Mouse (Mus musculus): ENCODE results near the gene Rpl10-ps3. TPM values are rescaled to one million over a fixed set of nuclear protein-coding genes. Genes with fewer than 3 reads are reported as not detected.

Gene Rpl10-ps3
- 110 and 119 TPM in 2 replicates for polyA plus RNA-seq (2016; fragmentation: Nextera tagmentation; extraction: Ambion mirVana)

DNA sequence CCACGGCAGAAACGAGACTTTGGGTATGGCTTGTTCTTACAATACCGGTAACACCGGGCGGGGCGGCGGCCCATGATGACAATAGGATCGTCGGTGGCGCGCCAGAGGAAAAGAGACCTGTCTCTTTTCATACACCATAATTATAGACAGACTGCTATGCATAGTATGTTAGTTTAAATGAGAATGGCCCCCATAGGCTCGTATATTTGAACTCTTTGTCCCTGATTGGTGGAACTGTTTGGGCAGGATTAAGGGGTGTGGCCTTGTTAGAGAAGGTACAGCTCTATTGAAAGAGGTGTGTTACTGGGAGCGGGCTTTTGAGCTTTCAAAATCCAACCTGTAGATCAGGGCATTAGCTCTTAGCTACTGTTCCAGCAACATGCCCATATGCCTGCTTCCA, at the start of gene Rpl10-ps3:
Rpl10-ps3 (minus strand) TSS at position 101 of the 400 bp plus-strand sequence.
- 96% methylated on average over 11 of the region's 13 CpGs for WGBS

DNA sequence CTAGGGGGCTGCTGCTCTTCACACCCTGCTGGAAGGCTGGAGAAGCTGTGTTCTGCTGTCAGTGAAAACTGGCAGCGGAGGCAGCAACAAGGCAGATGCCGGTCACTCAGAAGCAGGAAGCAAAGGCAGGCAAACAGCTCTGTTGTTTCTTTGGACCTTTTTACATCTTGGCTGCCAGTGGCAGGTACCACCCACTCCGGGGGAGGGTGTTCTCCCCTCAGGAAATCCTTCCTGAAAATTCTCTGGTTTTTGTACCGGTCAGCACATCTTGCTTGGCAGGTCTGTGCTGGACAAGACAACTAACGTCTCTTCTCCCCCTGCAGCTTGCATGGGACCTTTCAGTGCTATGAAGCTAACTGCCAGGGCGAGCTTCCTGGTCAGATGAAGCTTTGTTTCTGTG, 30.8 kb upstream of the Rpl10-ps3 start:
- 82% methylated on average over 6 of the region's 6 CpGs for WGBS
- Histone ChIP-seq H3K4me3 (replicated peaks) (no peak overlapping the region), H3K9me3 (no peaks in the 10 kb centered on the region), H3K27ac (no peak overlapping the region), H3K4me2 (no peak overlapping the region), H3K9ac (no peak overlapping the region), H3K36me3 (replicated peaks) (no peaks in the 10 kb centered on the region), H3K27me3 (no peaks in the 10 kb centered on the region), H3K4me1 (no peaks in the 10 kb centered on the region; the same call in 1 of the 2 replicates)
- no peak for ATAC-seq (ENCODE audit: low FRiP score)

More for the DNA sequence above, at the start of gene Rpl10-ps3:
- Histone ChIP-seq H3K4me1 (no peaks in the 10 kb centered on the region), H3K4me2 (no peak within 1 kb of the TSS), H3K27ac (no peak within 1 kb of the TSS), H3K27me3 (no peaks in the 10 kb centered on the region), H3K9me3 (no peaks in the 10 kb centered on the region), H3K36me3 (replicated peaks) (no peaks in the 10 kb centered on the region), H3K9ac (no peak within 1 kb of the TSS), H3K4me3 (replicated peaks) (no peak within 1 kb of the TSS)
- ATAC-seq (ENCODE audit: low FRiP score): no peak

DNA sequence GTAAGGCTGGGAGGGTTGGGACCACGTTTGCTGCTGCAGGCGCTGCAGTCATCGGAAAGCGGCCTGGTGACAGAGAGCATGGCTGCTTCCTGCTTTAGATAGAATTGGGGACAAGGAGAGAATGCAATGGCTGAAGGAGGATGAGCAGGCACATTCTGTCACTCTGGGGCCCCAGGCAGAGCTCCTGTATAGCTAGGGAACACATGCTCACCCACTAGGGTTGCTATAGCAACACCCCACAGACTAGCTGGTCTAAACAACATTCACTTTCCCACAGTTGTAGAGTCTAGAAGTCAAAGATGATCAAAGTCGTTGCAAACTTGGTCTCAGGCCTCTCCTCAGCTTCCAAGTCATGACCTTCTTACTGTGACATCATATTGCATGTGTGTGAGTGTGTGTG, 29.9 kb upstream of the Rpl10-ps3 start:
- H3K4me2 ChIP-seq: no peak overlapping the region
- 85% methylated on average over 5 of the region's 5 CpGs for WGBS
- no peaks in the 10 kb centered on the region for H3K27me3 ChIP-seq
- no peak overlapping the region for H3K4me3 ChIP-seq (replicated peaks)
- no peaks in the 10 kb centered on the region for H3K36me3 ChIP-seq (replicated peaks)
- ATAC-seq (ENCODE audit: low FRiP score): no peak
- H3K9ac ChIP-seq: no peak overlapping the region
- no peak overlapping the region for H3K27ac ChIP-seq
- H3K4me1 ChIP-seq: no peaks in the 10 kb centered on the region; the same call in 1 of the 2 replicates
- H3K9me3 ChIP-seq: no peaks in the 10 kb centered on the region

DNA sequence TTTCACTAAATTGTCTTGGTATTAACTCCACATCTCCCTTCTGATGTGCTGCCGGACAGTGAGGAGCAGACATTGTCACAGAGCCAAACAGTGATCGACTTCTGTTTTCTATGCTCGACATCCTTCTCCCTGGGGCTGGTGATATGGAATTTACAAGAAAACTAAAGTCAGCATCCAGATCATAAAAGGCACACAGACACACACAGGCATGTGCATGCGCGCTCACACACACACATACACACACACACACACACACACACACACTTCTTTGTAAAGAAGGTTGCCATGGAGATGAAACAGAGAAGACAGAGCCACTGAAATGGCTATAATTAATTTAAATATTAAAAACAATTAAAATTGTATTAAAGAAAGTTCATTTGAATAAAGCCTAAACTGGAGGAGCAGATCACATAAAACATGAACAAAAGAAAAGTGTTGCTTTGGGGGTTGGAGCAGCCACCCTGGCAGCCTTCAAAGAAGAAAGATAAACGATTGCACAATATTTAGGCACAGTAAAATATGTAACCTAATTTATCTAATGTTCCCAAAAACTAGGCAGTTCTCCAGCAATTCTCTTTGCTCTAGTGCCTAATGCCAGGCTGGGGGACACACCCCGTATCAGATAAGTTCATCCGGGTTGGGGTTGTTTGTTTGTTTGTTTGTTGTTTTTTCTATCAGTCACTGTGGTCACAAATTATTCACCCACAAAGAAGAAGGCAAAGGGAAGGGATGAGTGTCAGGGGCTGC, 24.0 kb upstream of the Rpl10-ps3 start:
- Histone ChIP-seq H3K36me3 (replicated peaks) (no peaks in the 10 kb centered on the region), H3K4me2 (no peak overlapping the region), H3K9me3 (no peaks in the 10 kb centered on the region), H3K27me3 (no peaks in the 10 kb centered on the region), H3K4me3 (replicated peaks) (no peak overlapping the region), H3K4me1 (no peaks in the 10 kb centered on the region), H3K9ac (no peak overlapping the region), H3K27ac (no peak overlapping the region)
- no peak for ATAC-seq (ENCODE audit: low FRiP score)
- 84% methylated on average over 8 of the region's 8 CpGs for WGBS

DNA sequence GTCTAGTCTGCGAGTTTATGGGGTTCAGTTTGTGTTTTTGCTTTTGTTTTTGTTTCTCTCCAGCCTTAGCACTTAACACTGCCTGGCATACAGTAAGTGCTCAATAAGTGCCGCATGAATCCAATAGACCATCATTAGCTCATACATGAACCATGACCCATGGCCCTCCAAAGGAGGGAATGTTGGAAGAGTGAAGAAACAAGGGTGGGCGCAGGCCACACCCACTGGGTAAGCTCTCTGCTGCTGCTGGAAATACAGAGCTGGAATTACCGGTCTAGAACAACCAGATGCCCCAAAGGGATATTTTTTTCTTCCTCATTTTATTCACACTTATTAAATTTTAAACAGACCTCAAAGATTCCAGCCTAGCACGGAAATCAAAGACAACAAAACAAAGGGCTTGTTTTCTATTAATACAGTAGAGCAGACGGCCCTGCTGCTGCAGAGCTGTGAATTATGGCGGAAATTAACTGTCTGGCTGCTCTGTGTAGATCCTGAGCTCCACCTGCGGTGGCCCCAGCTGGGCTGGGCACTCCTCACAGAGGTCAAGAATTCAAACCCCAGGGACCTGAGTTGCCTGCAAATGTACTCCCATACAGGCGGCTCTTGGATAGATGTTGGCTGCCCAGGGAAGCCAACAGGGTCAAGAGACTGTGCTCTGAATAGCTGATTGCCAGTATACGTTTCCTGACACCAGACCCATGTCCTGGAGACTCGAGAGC, 20.5 kb upstream of the Rpl10-ps3 start:
- 66% methylated on average over 11 of the region's 11 CpGs for WGBS
- H3K27ac ChIP-seq: no peak overlapping the region

DNA sequence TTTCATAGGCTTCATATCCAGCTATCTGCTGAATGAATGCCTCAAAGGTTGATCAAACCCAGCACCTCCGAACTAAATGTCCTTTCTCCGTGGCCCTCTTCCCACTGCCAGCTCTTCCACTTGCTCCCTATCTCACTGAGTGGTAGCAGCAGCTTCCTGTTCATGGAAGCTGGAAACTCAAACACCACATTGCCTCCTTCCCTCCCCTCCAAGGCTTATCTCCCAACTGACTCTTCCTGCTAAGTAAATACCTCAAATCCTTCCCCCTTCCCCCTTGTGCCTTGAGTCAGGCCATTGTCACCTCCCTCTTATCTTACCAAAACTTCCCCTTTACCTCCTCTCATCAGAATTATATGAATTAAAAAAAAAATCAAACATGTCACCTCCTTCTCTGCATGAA, 19.2 kb upstream of the Rpl10-ps3 start:
- no peaks in the 10 kb centered on the region for H3K36me3 ChIP-seq (replicated peaks)
- H3K4me2 ChIP-seq: no peak overlapping the region
- no peak overlapping the region for H3K27ac ChIP-seq
- peaks cover 3% of the 10 kb centered on the region; the same call in 1 of the 2 replicates for H3K27me3 ChIP-seq
- WGBS: 89% methylated on average over 2 of the region's 2 CpGs
- no peak for ATAC-seq (ENCODE audit: low FRiP score)
- H3K9ac ChIP-seq: no peak overlapping the region
- H3K9me3 ChIP-seq: no peaks in the 10 kb centered on the region
- H3K4me1 ChIP-seq: no peaks in the 10 kb centered on the region
- H3K4me3 ChIP-seq (replicated peaks): no peak overlapping the region

More for the DNA sequence above, 20.5 kb upstream of the Rpl10-ps3 start:
- Histone ChIP-seq H3K9me3 (no peaks in the 10 kb centered on the region), H3K4me1 (no peaks in the 10 kb centered on the region), H3K4me2 (no peak overlapping the region), H3K36me3 (replicated peaks) (no peaks in the 10 kb centered on the region), H3K9ac (no peak overlapping the region), H3K4me3 (replicated peaks) (no peak overlapping the region), H3K27me3 (peaks cover 1% of the 10 kb centered on the region; the same call in 1 of the 2 replicates)
- no peak for ATAC-seq (ENCODE audit: low FRiP score)

DNA sequence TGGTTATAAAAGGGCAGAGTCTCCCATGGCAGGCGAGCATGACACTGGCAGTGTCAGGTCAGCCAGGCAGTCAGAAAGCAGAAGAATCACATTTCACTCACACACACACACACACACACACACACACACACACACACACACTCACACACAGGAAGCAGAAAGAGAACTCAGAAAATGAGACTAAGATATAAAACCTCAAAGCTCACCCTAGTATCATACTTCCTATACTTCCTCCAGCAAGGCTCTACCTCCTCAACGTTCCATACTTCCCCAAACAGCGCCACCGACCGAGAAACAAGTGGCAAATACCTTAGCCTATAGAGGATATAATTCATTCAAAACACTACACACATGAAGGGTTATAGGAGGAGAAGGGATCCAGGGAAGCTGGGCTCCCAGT, 18.5 kb upstream of the Rpl10-ps3 start:
- Histone ChIP-seq H3K9me3 (no peaks in the 10 kb centered on the region), H3K9ac (no peak overlapping the region), H3K4me2 (no peak overlapping the region), H3K27ac (no peak overlapping the region), H3K4me3 (replicated peaks) (no peak overlapping the region), H3K36me3 (replicated peaks) (no peaks in the 10 kb centered on the region), H3K4me1 (no peaks in the 10 kb centered on the region), H3K27me3 (peaks cover 3% of the 10 kb centered on the region; the same call in 1 of the 2 replicates)
- ATAC-seq (ENCODE audit: low FRiP score): no peak
- WGBS: 78% methylated on average over 5 of the region's 5 CpGs

DNA sequence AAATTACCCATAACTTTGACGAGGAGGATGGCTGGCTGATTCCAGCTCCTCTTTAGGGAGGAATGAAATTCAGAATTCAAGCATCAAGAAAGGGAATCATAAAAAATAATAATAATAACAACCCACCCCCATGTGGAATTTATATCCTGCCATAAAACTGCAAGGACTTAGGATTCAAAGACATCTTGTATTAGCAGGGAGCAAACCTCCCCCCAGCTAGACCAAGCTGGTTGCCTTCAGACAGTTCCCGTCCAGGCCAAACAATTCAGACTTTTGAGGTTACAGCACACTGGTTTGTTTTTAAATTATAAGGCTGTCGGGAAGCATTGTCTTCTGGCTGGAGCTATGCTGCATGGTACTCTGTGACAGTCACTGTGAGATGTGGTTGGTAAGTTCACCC, 17.8 kb upstream of the Rpl10-ps3 start:
- Histone ChIP-seq H3K9me3 (no peaks in the 10 kb centered on the region), H3K36me3 (replicated peaks) (no peaks in the 10 kb centered on the region), H3K4me3 (replicated peaks) (no peak overlapping the region), H3K27me3 (peaks cover 3% of the 10 kb centered on the region; the same call in 1 of the 2 replicates), H3K27ac (no peak overlapping the region), H3K9ac (no peak overlapping the region), H3K4me1 (no peaks in the 10 kb centered on the region), H3K4me2 (no peak overlapping the region)
- WGBS: 79% methylated on average over 3 of the region's 3 CpGs
- no peak for ATAC-seq (ENCODE audit: low FRiP score)

DNA sequence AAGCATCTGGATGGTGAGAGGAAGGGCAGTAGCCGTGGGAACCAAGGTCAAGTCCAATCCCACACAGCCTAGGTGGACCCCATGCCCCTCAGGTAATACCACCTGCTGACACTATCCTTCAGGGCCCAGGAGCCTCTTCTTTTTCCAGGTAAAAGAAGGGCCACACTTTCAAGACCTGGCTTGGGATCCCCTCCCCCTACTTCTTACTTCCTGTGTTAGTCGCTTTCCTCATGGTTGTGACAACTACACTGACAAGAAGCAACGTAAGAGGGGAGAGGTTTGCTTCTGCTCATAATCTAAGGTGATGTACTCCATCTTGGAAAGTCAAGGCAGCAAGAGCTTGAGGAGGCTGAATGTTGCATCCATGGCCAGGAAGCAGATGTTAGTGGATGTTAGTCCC, 15.6 kb upstream of the Rpl10-ps3 start:
- no peaks in the 10 kb centered on the region for H3K4me1 ChIP-seq
- no peak overlapping the region for H3K4me3 ChIP-seq (replicated peaks)
- no peaks in the 10 kb centered on the region for H3K36me3 ChIP-seq (replicated peaks)
- H3K27ac ChIP-seq: no peak overlapping the region
- no peaks in the 10 kb centered on the region for H3K9me3 ChIP-seq
- WGBS: 77% methylated on average over 3 of the region's 3 CpGs
- ATAC-seq (ENCODE audit: low FRiP score): no peak
- H3K27me3 ChIP-seq: peaks cover 3% of the 10 kb centered on the region; the same call in 1 of the 2 replicates
- H3K9ac ChIP-seq: no peak overlapping the region
- no peak overlapping the region for H3K4me2 ChIP-seq

DNA sequence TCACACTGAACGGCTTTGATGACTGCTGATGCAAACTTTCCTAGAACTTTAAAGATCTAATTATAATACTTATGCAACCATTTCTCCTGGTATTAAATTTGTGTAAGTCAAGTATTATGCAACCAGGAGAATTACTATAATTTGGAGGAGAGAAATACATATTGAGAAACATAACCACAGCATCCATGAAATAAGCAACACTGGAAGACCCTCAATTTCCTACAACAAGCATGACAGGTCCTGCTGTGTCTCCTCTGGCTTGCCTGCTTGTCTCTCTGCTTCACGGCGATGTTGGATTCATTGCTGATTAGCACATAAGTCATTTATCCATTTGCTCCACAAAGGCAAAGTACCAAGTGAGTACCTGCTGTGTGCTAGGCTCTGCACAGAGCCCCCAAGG, 12.6 kb upstream of the Rpl10-ps3 start:
- no peaks in the 10 kb centered on the region for H3K36me3 ChIP-seq (replicated peaks)
- no peak overlapping the region for H3K4me3 ChIP-seq (replicated peaks)
- no peaks in the 10 kb centered on the region for H3K9me3 ChIP-seq
- no peaks in the 10 kb centered on the region for H3K4me1 ChIP-seq
- H3K9ac ChIP-seq: no peak overlapping the region
- 81% methylated on average over 3 of the region's 3 CpGs for WGBS
- no peak overlapping the region for H3K4me2 ChIP-seq
- ATAC-seq (ENCODE audit: low FRiP score): no peak
- peaks cover 3% of the 10 kb centered on the region; the same call in 1 of the 2 replicates for H3K27me3 ChIP-seq
- no peak overlapping the region for H3K27ac ChIP-seq

DNA sequence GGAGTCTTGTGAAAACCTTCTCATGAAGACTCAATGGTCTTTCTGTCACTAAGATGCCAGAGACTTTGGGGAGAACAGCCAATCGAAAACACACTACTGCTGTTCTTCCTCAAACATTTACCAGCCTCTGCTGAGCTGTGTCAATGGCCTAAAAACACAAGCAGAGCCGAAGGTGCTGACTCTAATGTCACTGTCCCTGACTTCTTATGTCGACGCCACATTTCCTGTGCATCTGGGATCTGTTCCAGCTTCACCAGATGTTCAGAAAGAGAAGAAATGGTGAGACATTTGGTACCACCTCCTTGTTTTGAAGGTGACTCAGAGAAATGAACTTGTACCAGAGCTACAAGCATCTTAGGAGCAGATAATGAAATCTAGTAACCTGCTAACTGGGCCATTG, 7.0 kb upstream of the Rpl10-ps3 start:
- Histone ChIP-seq H3K27ac (no peak overlapping the region), H3K9ac (no peak overlapping the region), H3K36me3 (replicated peaks) (no peaks in the 10 kb centered on the region), H3K4me2 (no peak overlapping the region), H3K9me3 (no peaks in the 10 kb centered on the region), H3K27me3 (no peaks in the 10 kb centered on the region), H3K4me3 (replicated peaks) (no peak overlapping the region), H3K4me1 (no peaks in the 10 kb centered on the region)
- no peak for ATAC-seq (ENCODE audit: low FRiP score)
- WGBS: 78% methylated on average over 4 of the region's 4 CpGs

DNA sequence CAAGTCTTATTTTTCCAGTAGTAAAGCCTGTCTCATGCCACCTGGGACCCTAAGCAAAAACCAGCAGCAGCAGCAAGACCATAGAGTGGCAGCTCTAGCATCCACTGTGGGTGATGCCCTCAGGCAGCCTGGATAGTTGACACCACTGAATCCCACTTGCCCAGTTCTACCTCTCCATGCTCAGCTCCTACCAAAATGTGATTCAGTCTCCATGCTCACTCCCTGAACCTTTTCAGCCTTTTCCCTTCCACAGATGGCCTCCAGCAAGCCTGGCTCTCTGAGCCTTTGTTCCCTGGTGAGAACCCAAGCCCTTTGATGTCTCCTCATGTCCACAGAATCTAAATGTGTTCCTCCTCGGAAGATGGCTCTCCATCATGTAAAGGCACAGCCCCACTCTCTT, 5.8 kb upstream of the Rpl10-ps3 start:
- Histone ChIP-seq H3K4me2 (no peak overlapping the region), H3K27ac (no peak overlapping the region), H3K4me1 (no peaks in the 10 kb centered on the region), H3K4me3 (replicated peaks) (no peak overlapping the region), H3K36me3 (replicated peaks) (no peaks in the 10 kb centered on the region), H3K9ac (no peak overlapping the region), H3K27me3 (no peaks in the 10 kb centered on the region), H3K9me3 (no peaks in the 10 kb centered on the region)
- no peak for ATAC-seq (ENCODE audit: low FRiP score)
- WGBS: 74% methylated on average over 1 of the region's 1 CpGs
